Mouse (Mus musculus): ENCODE measurements around the gene Tnnc1. TPM values are rescaled to one million over a fixed set of nuclear protein-coding genes. Genes with fewer than 3 reads are reported as not detected.

Tnnc1 gene
- polyA plus RNA-seq, 1 experiment from 2014 or later: 1.6 TPM

GRCm38 (mm10) chr14:31213868-31214267 lies 5.8 kb downstream of the Tnnc1 start:
- WGBS: 72% methylated on average over 8 of the region's 8 CpGs
- Histone ChIP-seq H3K27me3 (replicated peaks; ENCODE audit: control insufficient read depth, insufficient read depth, low read length) (no peaks in the 10 kb centered on the region), H3K9ac (ENCODE audit: low read depth, low read length) (no peak overlapping the region), H3K4me1 (replicated peaks; ENCODE audit: control insufficient read depth, insufficient read depth, low read length) (no peaks in the 10 kb centered on the region), H3K9me3 (ENCODE audit: control insufficient read depth) (no peaks in the 10 kb centered on the region), H3K4me3 (ENCODE audit: low read depth, low read length) (no peak overlapping the region), H3K36me3 (ENCODE audit: control insufficient read depth, insufficient read depth) (no peaks in the 10 kb centered on the region), H3K27ac (ENCODE audit: low read depth, low read length) (no peak overlapping the region), H3K4me2 (replicated peaks; ENCODE audit: low read depth) (no peak overlapping the region)
- no peak for ATAC-seq
- TF ChIP-seq CTCF (IDR thresholded peaks at IDR 0.05; ENCODE audit: low read depth): no peak

- 85% methylated on average over 3 of the region's 3 CpGs for WGBS
- H3K4me2 ChIP-seq (replicated peaks; ENCODE audit: low read depth): no peak overlapping the region
- no peak for TF ChIP-seq CTCF (IDR thresholded peaks at IDR 0.05; ENCODE audit: low read depth)
- H3K9me3 ChIP-seq (ENCODE audit: control insufficient read depth): no peaks in the 10 kb centered on the region
- H3K27me3 ChIP-seq (replicated peaks; ENCODE audit: control insufficient read depth, insufficient read depth, low read length): no peaks in the 10 kb centered on the region
- no peak overlapping the region for H3K27ac ChIP-seq (ENCODE audit: low read depth, low read length)
- no peak overlapping the region for H3K4me3 ChIP-seq (ENCODE audit: low read depth, low read length)
- H3K4me1 ChIP-seq (replicated peaks; ENCODE audit: control insufficient read depth, insufficient read depth, low read length): no peaks in the 10 kb centered on the region
- no peak for ATAC-seq
- no peak overlapping the region for H3K9ac ChIP-seq (ENCODE audit: low read depth, low read length)
- no peaks in the 10 kb centered on the region for H3K36me3 ChIP-seq (ENCODE audit: control insufficient read depth, insufficient read depth)
These were observed 6.6 kb downstream of the Tnnc1 start for GRCm38 (mm10) chr14:31214684-31215083.

DNA sequence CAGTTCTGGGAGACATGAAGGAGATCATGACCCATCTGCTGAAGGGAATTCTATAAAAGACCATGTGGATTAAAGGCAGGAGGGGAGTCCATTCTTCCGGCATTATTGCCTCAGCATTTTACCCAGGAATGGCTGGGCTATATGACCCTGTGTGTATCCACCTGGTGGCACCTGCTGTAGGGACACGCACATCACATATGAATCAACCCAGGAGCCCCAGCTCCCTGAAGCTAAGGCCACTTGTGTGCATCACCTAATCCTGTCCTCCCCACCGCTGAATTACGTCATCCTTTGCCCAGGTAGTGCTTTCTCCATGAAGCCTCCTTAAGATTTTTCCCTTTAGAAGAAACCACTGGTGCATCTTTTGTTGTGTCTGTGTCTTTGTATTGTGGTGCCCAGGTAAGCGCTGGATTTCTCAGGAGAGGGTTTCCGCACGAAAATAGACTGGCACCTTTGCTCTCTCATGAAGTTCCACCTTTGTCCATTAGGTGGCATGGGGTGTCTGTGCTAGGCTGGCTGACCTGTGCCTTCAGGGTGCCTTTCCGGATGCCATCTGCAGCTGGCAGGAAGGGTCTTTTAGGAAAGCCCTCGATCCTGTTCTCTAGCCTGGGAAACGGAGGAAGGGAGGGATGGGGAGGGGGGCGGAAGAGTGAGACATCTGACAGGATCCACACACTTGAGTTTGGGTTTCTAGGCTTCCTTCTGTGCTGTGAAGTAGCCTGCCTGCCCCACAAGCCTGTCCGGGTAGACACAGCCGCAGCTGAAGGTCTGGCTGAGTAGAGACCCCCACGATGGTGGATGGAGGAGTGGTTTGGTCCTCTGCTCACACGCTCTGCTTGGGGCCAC lies 7.3 kb downstream of the Tnnc1 start:
- Histone ChIP-seq H3K9me3 (ENCODE audit: control insufficient read depth) (no peaks in the 10 kb centered on the region), H3K36me3 (ENCODE audit: control insufficient read depth, insufficient read depth) (no peaks in the 10 kb centered on the region), H3K4me2 (replicated peaks; ENCODE audit: low read depth) (no peak overlapping the region), H3K27ac (ENCODE audit: low read depth, low read length) (no peak overlapping the region), H3K27me3 (replicated peaks; ENCODE audit: control insufficient read depth, insufficient read depth, low read length) (no peaks in the 10 kb centered on the region), H3K4me1 (replicated peaks; ENCODE audit: control insufficient read depth, insufficient read depth, low read length) (no peaks in the 10 kb centered on the region), H3K9ac (ENCODE audit: low read depth, low read length) (no peak overlapping the region), H3K4me3 (ENCODE audit: low read depth, low read length) (no peak overlapping the region)
- WGBS: 30% methylated on average over 15 of the region's 15 CpGs
- peak; percentile 96 for TF ChIP-seq CTCF (IDR thresholded peaks at IDR 0.05; ENCODE audit: low read depth)
- peak; percentile 48; the same call in 1 of the 2 replicates for ATAC-seq

- Histone ChIP-seq H3K4me1 (replicated peaks; ENCODE audit: control insufficient read depth, insufficient read depth, low read length) (no peaks in the 10 kb centered on the region), H3K36me3 (ENCODE audit: control insufficient read depth, insufficient read depth) (no peaks in the 10 kb centered on the region), H3K9me3 (ENCODE audit: control insufficient read depth) (no peaks in the 10 kb centered on the region), H3K4me2 (replicated peaks; ENCODE audit: low read depth) (peak within 1 kb of the TSS; percentile 48), H3K4me3 (ENCODE audit: low read depth, low read length) (no peak within 1 kb of the TSS), H3K27ac (ENCODE audit: low read depth, low read length) (no peak within 1 kb of the TSS), H3K9ac (ENCODE audit: low read depth, low read length) (no peak within 1 kb of the TSS), H3K27me3 (replicated peaks; ENCODE audit: control insufficient read depth, insufficient read depth, low read length) (no peaks in the 10 kb centered on the region)
- no peak for TF ChIP-seq CTCF (IDR thresholded peaks at IDR 0.05; ENCODE audit: low read depth)
- WGBS: 80% methylated on average over 2 of the region's 2 CpGs
- ATAC-seq: no peak
These were observed 8.7 kb downstream of the Tnnc1 start, which contains the start of gene Nisch for GRCm38 (mm10) chr14:31216846-31217245. Gene Nisch (minus strand): TSS chr14:31216946.

- H3K4me3 ChIP-seq (ENCODE audit: low read depth, low read length): no peak within 1 kb of the TSS
- no peaks in the 10 kb centered on the region for H3K27me3 ChIP-seq (replicated peaks; ENCODE audit: control insufficient read depth, insufficient read depth, low read length)
- 8% methylated on average over 11 of the region's 11 CpGs for WGBS
- H3K4me2 ChIP-seq (replicated peaks; ENCODE audit: low read depth): peak within 1 kb of the TSS; percentile 48
- no peak within 1 kb of the TSS for H3K27ac ChIP-seq (ENCODE audit: low read depth, low read length)
- H3K9ac ChIP-seq (ENCODE audit: low read depth, low read length): no peak within 1 kb of the TSS
- H3K9me3 ChIP-seq (ENCODE audit: control insufficient read depth): no peaks in the 10 kb centered on the region
- H3K36me3 ChIP-seq (ENCODE audit: control insufficient read depth, insufficient read depth): no peaks in the 10 kb centered on the region
- no peaks in the 10 kb centered on the region for H3K4me1 ChIP-seq (replicated peaks; ENCODE audit: control insufficient read depth, insufficient read depth, low read length)
- ATAC-seq: peak; percentile 78
- TF ChIP-seq CTCF (IDR thresholded peaks at IDR 0.05; ENCODE audit: low read depth): peak; percentile 90
These were observed 9.6 kb downstream of the Tnnc1 start, which contains the start of gene Sema3g for GRCm38 (mm10) chr14:31217666-31218065. Gene Sema3g (plus strand): TSS chr14:31217860.

DNA sequence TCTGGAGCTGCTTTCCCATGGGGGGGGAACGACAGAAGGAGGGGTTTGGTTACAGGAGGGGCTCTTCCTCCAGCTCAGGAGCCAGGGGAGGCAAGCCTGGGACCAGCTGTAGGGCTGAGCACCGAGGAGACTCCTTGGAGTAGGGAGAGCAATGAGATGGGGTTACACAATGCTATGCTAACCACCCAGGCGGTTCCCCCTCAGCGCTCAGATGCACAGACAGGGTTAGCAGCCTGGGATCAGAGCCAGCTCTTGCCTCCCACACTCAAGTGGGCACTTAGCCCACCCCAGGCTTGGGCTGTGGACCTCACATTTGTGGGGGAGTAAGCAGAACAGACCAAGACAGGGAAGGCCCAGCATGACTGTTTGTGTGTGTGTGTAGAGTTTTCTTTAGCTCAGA lies 18.9 kb downstream of the Tnnc1 start:
- no peaks in the 10 kb centered on the region for H3K27me3 ChIP-seq (replicated peaks; ENCODE audit: control insufficient read depth, insufficient read depth, low read length)
- no peak overlapping the region for H3K4me2 ChIP-seq (replicated peaks; ENCODE audit: low read depth)
- H3K36me3 ChIP-seq (ENCODE audit: control insufficient read depth, insufficient read depth): no peaks in the 10 kb centered on the region
- no peak for ATAC-seq
- no peak overlapping the region for H3K9ac ChIP-seq (ENCODE audit: low read depth, low read length)
- H3K27ac ChIP-seq (ENCODE audit: low read depth, low read length): no peak overlapping the region
- no peak for TF ChIP-seq CTCF (IDR thresholded peaks at IDR 0.05; ENCODE audit: low read depth)
- H3K9me3 ChIP-seq (ENCODE audit: control insufficient read depth): no peaks in the 10 kb centered on the region
- H3K4me3 ChIP-seq (ENCODE audit: low read depth, low read length): no peak overlapping the region
- WGBS: 58% methylated on average over 4 of the region's 4 CpGs
- H3K4me1 ChIP-seq (replicated peaks; ENCODE audit: control insufficient read depth, insufficient read depth, low read length): no peaks in the 10 kb centered on the region
